Mouse (Mus musculus) midbrain, embryonic 13.5 days (tissue): ENCODE measurements at regions not wholly inside any gene's neighbourhood (a gene's known extent, or its start where the extent isn't known, plus 50 kb on each side); places are given as distances from the start of the nearest gene placed in this dataset.

Experiments
- ATAC-seq: fragments of 200-750 bp; cut with Nextera tagmentation; 2 replicates; pipeline ENCODE4 v1.8.0; 2017; ENCODE audit warnings: mild to moderate bottlenecking, moderate TSS enrichment, moderate library complexity
- H3K27ac ChIP-seq: fragments of 300-500 bp; sonication (generic); 2 replicates; pipeline ENCODE4 v1.5.1; 2015; ENCODE audit warnings: inconsistent platforms, mild to moderate bottlenecking, moderate library complexity
- H3K27me3 ChIP-seq: fragments of 300-500 bp; sonication (generic); 2 replicates; pipeline ENCODE4 v1.6.1; 2015; ENCODE audit warnings: mild to moderate bottlenecking, inconsistent platforms
- H3K36me3 ChIP-seq: fragments of 300-500 bp; sonication (generic); 2 replicates; pipeline ENCODE4 v1.6.1; 2015; ENCODE audit warnings: mild to moderate bottlenecking, inconsistent platforms
- H3K4me1 ChIP-seq: fragments of 300-500 bp; sonication (generic); replicated peaks from 2 replicates; pipeline ENCODE4 v1.6.1; 2015; ENCODE audit warnings: inconsistent platforms
- H3K4me2 ChIP-seq: fragments of 300-500 bp; sonication (generic); replicated peaks from 2 replicates; pipeline ENCODE4 v1.6.1; 2015; ENCODE audit warnings: moderate library complexity, mild to moderate bottlenecking, inconsistent platforms
- H3K4me3 ChIP-seq: fragments of 300-500 bp; sonication (generic); replicated peaks from 2 replicates; pipeline ENCODE4 v1.5.1; 2015; ENCODE audit warnings: mild to moderate bottlenecking, inconsistent platforms
- H3K9ac ChIP-seq: fragments of 300-500 bp; sonication (generic); replicated peaks from 2 replicates; pipeline ENCODE4 v1.6.1; 2015; ENCODE audit warnings: mild to moderate bottlenecking, inconsistent platforms
- H3K9me3 ChIP-seq: fragments of 300-500 bp; sonication (generic); 2 replicates; pipeline ENCODE4 v1.6.1; 2016; ENCODE audit warnings: mild to moderate bottlenecking, inconsistent platforms
- WGBS: fragments of 180-500 bp; shearing (Covaris S2); methylation state at CpG from one replicate; pipeline ENCODE4 v1.1.7; 2015; 5-methylcytosine and 5-hydroxymethylcytosine counted together

DNA sequence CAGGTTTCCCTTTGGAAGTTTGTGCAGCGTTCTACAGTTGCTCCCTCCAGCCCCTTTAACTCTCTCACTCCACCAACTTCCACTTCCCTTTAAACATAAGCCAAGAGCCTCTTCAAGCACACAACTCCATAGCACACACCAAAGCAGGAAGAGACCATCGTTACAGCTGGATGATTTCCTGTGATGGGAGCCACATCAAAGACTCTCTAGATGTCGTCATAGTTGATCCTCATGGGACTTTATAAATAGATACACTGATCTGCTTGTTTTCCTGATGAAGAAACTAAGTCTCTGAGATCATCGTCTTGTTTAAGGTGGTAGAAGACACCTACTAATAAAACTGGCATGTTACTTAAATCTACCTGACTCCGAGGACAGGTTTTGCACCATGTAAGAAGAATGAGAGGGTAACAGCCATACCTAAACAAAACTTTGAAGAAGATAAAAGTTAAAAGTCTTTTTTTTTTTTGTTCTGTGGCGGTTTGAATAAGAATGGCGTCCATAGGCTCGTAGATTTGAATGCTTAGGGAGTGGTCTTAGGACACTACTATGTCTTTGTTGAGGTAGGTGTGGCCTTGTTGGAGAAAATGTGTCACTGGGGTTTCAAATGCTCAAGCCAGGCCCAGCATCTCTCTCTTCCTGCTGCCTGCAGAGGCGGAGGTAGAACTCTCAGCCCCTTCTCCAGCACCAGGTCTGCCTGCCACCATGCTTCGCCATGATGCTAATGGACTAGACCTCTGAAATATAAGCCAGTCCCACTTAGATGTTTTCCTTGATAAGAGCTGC, 97.8 kb upstream of the Cnot2 start:
- Histone ChIP-seq H3K36me3 (no peaks in the 10 kb centered on the region), H3K27ac (no peak overlapping the region), H3K9ac (no peak overlapping the region), H3K4me1 (no peaks in the 10 kb centered on the region), H3K27me3 (no peaks in the 10 kb centered on the region), H3K4me3 (no peak overlapping the region), H3K4me2 (no peak overlapping the region), H3K9me3 (peaks cover 5% of the 10 kb centered on the region; the same call in 1 of the 2 replicates)
- WGBS, result 93% methylated on average over 10 of the region's 10 CpGs
- no peak for ATAC-seq

GRCm38 (mm10) chr10:116677949-116678348, 96.6 kb upstream of the Cnot2 start:
- Histone ChIP-seq H3K9me3 (peaks cover 5% of the 10 kb centered on the region; the same call in 1 of the 2 replicates), H3K27me3 (no peaks in the 10 kb centered on the region), H3K27ac (no peak overlapping the region), H3K4me3 (no peak overlapping the region), H3K9ac (no peak overlapping the region), H3K36me3 (no peaks in the 10 kb centered on the region), H3K4me1 (no peaks in the 10 kb centered on the region), H3K4me2 (no peak overlapping the region)
- no peak for ATAC-seq
- WGBS, result 63% methylated on average over 4 of the region's 4 CpGs

DNA sequence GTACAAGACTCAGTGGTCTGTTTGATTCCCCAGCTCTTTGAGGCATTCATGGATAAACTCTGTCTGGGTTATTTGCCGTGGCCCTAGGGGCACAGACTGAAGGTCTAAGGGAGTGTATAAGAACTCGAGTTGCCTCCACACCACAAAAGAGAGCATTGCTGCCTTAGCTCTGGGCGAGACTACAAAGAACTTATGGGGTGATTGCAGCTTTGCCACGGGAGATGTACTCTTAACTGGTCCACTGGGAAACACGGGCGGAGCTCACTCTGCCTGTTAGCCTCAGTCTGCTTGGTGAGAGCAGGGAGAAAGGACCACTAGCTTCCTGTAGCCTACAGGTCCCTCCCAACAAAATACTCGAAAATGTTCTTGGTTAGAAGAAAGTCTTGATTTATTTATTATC, 93.9 kb upstream of the Cnot2 start:
- H3K27ac ChIP-seq, result no peak overlapping the region
- no peaks in the 10 kb centered on the region for H3K36me3 ChIP-seq
- 71% methylated on average over 7 of the region's 7 CpGs for WGBS
- H3K4me3 ChIP-seq, result no peak overlapping the region
- ATAC-seq, result no peak
- H3K9ac ChIP-seq, result no peak overlapping the region
- H3K9me3 ChIP-seq, result no peaks in the 10 kb centered on the region
- no peaks in the 10 kb centered on the region for H3K27me3 ChIP-seq
- H3K4me1 ChIP-seq, result no peaks in the 10 kb centered on the region
- H3K4me2 ChIP-seq, result no peak overlapping the region

GRCm38 (mm10) chr10:116674348-116674747, 93.0 kb upstream of the Cnot2 start:
- Histone ChIP-seq H3K4me3 (no peak overlapping the region), H3K4me1 (no peaks in the 10 kb centered on the region), H3K27me3 (no peaks in the 10 kb centered on the region), H3K27ac (no peak overlapping the region), H3K4me2 (no peak overlapping the region), H3K36me3 (no peaks in the 10 kb centered on the region), H3K9ac (no peak overlapping the region), H3K9me3 (no peaks in the 10 kb centered on the region)
- ATAC-seq, result no peak
- WGBS, result 90% methylated on average over 2 of the region's 2 CpGs

DNA sequence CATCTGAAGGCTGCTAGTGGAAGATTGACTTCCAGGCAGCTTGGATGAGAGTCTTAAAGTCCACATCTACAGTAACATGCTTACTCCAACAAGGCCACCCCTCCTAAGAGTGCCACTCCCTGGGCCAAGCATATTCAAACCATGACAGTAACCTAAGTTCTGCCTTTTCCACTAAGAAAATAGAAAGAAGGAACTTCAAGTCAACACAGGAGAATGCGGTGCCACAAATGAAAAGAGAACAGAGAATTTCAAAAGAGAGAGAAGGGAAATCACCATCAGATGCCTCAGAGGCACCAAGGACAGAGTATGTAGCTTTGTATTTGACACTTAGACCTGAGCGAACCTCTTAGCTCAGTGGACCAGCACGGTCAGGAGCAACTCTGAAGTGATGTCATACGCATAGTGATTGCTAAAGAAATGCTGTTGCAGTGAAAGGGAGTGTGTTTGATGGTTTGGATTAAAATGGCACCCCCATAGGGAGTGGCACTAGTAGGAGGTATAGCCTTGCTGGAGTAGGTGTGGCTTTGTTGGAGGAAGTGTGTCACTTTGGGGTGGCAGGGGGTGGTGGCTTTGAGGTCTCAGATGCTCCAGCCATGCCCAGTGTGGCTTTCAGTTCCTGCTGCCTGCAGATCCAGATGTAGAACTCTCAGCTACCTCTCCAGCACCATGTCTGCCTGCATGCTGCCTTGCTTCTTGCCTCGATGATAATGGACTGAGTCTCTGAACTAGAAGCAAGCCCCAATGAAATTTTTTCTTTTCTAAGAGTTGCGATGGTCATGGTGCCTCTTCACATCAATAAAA, 77.1 kb upstream of the Cnot2 start:
- ATAC-seq, result no peak
- WGBS, result 94% methylated on average over 6 of the region's 6 CpGs
- H3K27ac ChIP-seq, result no peak overlapping the region
- no peaks in the 10 kb centered on the region for H3K9me3 ChIP-seq
- H3K9ac ChIP-seq, result no peak overlapping the region
- no peaks in the 10 kb centered on the region for H3K27me3 ChIP-seq
- no peaks in the 10 kb centered on the region for H3K36me3 ChIP-seq
- H3K4me2 ChIP-seq, result no peak overlapping the region
- peaks cover 11% of the 10 kb centered on the region for H3K4me1 ChIP-seq
- H3K4me3 ChIP-seq, result no peak overlapping the region

GRCm38 (mm10) chr10:116655891-116656290, 74.6 kb upstream of the Cnot2 start:
- WGBS, result 65% methylated on average over 7 of the region's 7 CpGs
- Histone ChIP-seq H3K27me3 (no peaks in the 10 kb centered on the region), H3K9ac (no peak overlapping the region), H3K4me1 (peaks cover 11% of the 10 kb centered on the region), H3K4me2 (0 out of 2 replicates have a peak overlapping the region, but pooled peaks have one; percentile 3), H3K4me3 (no peak overlapping the region), H3K36me3 (no peaks in the 10 kb centered on the region), H3K27ac (no peak overlapping the region), H3K9me3 (no peaks in the 10 kb centered on the region)
- ATAC-seq, result no peak

DNA sequence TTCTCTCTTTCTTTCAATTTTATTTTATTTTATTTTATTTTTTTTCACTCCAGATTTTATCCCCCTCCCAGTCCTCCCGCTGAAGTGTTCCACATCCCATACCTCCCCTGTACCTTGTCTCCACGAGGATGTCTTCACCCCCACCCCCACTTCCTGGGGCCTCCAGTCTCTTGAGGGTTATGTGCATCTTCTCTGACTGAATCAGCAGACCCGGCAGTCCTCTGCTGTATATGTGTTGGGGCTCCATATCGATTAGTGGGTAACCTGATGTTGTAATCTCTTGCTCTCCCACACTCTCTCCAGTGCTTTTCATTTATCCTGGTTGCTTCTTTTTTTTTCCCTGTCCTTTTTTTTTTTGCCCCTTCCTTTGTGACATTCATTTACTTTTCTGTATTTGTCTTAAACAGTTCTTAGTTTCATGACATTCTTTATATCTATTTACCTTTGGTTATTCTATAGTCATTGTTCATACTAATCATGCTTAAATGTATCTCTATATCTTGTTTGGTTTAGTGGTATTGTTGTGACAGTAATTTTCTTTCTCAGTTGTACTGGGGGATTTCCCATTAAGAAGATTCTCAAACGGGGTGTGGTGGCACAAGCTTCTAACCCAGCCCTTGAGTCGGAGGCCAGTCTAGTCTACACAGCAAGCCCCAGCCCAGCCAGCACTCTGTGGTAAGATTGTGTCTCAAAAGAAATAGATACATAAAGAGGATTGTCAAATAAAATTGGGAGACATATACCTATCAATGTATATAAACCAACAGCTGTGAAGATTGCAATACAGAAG, 73.9 kb upstream of the Cnot2 start:
- 83% methylated on average over 6 of the region's 6 CpGs for WGBS
- H3K36me3 ChIP-seq, result no peaks in the 10 kb centered on the region
- ATAC-seq, result no peak
- H3K4me3 ChIP-seq, result no peak overlapping the region
- H3K4me2 ChIP-seq, result no peak overlapping the region
- H3K9me3 ChIP-seq, result no peaks in the 10 kb centered on the region
- H3K27ac ChIP-seq, result no peak overlapping the region
- H3K9ac ChIP-seq, result no peak overlapping the region
- H3K4me1 ChIP-seq, result peaks cover 11% of the 10 kb centered on the region
- no peaks in the 10 kb centered on the region for H3K27me3 ChIP-seq

- 91% methylated on average over 14 of the region's 14 CpGs for WGBS
- H3K27ac ChIP-seq, result no peak overlapping the region
- H3K4me3 ChIP-seq, result no peak overlapping the region
- H3K9ac ChIP-seq, result no peak overlapping the region
- no peaks in the 10 kb centered on the region for H3K36me3 ChIP-seq
- peaks cover 11% of the 10 kb centered on the region for H3K4me1 ChIP-seq
- no peak overlapping the region for H3K4me2 ChIP-seq
- no peaks in the 10 kb centered on the region for H3K27me3 ChIP-seq
- H3K9me3 ChIP-seq, result no peaks in the 10 kb centered on the region
- no peak for ATAC-seq
Measured at GRCm38 (mm10) chr10:116654091-116654490, 72.8 kb upstream of the Cnot2 start.

DNA sequence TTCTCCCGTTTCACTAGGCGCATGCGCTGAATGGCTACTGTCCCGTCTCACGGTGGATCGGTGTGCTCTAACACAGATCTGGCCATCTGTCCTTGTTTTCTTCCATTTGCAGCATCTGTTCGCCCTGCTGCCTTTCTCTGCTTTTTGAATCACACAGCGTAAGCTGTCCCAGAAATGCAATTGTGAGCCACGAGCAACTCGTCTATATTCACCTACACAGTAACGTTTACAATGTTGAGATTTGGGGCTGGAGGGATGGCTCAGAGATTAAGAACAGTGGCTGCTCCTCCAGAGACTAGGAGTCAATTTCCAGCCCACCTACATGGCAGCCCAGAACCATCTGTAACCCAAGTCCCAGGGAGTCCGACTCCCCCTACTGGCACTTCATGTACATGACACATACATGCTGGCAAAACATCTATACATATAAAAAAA, 72.2 kb upstream of the Cnot2 start:
- Histone ChIP-seq H3K4me2 (no peak overlapping the region), H3K9ac (no peak overlapping the region), H3K36me3 (no peaks in the 10 kb centered on the region), H3K4me1 (peaks cover 11% of the 10 kb centered on the region), H3K9me3 (no peaks in the 10 kb centered on the region), H3K27ac (no peak overlapping the region), H3K4me3 (no peak overlapping the region), H3K27me3 (no peaks in the 10 kb centered on the region)
- ATAC-seq, result no peak
- 69% methylated on average over 12 of the region's 12 CpGs for WGBS

- no peaks in the 10 kb centered on the region for H3K36me3 ChIP-seq
- 94% methylated on average over 3 of the region's 3 CpGs for WGBS
- no peaks in the 10 kb centered on the region for H3K9me3 ChIP-seq
- no peak overlapping the region for H3K4me3 ChIP-seq
- ATAC-seq, result no peak
- no peaks in the 10 kb centered on the region for H3K27me3 ChIP-seq
- peaks cover 8% of the 10 kb centered on the region; the same call in 1 of the 2 replicates for H3K4me1 ChIP-seq
- H3K9ac ChIP-seq, result no peak overlapping the region
- H3K27ac ChIP-seq, result no peak overlapping the region
- no peak overlapping the region for H3K4me2 ChIP-seq
Measured at GRCm38 (mm10) chr10:116649287-116649686, 68.0 kb upstream of the Cnot2 start.

DNA sequence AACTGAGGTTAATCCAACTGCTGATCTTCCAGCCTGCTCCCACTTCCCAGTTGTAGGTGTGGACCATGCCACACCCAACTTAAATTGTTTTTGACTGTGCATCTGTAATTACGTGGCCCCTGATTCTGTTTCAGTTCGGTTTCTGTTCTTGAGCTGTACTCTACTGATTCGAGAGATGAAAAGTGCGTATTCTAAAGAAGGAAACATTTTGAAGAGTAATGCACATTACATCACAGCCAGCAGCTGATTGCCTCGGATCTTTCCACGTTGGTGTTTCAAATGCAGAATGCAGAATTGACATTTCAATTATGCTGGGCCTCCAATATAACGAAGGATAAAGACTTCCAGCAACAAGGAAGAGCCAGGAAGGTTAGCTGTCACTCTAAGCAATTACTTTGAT, 64.7 kb upstream of the Cnot2 start:
- Histone ChIP-seq H3K9me3 (no peaks in the 10 kb centered on the region), H3K27ac (no peak overlapping the region; the same call in 1 of the 2 replicates), H3K4me1 (peaks cover 8% of the 10 kb centered on the region; the same call in 1 of the 2 replicates), H3K9ac (no peak overlapping the region), H3K4me2 (no peak overlapping the region), H3K4me3 (no peak overlapping the region), H3K36me3 (no peaks in the 10 kb centered on the region), H3K27me3 (no peaks in the 10 kb centered on the region)
- no peak for ATAC-seq
- WGBS, result 70% methylated on average over 7 of the region's 7 CpGs

GRCm38 (mm10) chr10:116645631-116646030, 64.3 kb upstream of the Cnot2 start:
- Histone ChIP-seq H3K9ac (no peak overlapping the region), H3K27ac (no peak overlapping the region), H3K4me1 (peaks cover 8% of the 10 kb centered on the region; the same call in 1 of the 2 replicates), H3K4me2 (no peak overlapping the region), H3K36me3 (no peaks in the 10 kb centered on the region), H3K9me3 (no peaks in the 10 kb centered on the region), H3K4me3 (no peak overlapping the region), H3K27me3 (no peaks in the 10 kb centered on the region)
- ATAC-seq, result peak; percentile 30; the same call in 1 of the 2 replicates
- 39% methylated on average over 7 of the region's 7 CpGs for WGBS
